Mouse (Mus musculus) ES-E14 (cell line): ENCODE data around the gene Hspa2. TPM values are rescaled to one million over a fixed set of nuclear protein-coding genes. Genes with fewer than 3 reads are reported as not detected.
"Not testable (repeated sequence)": the region's sequence is repeated elsewhere in the genome, so short reads cannot be mapped to it uniquely, and the experiment has no call there.

Experiments
- DNase-seq: peaks from one replicate; pipeline ENCODE4 v3.0.0-alpha.2; 2013; ENCODE audit warnings: low read depth, low spot score
- H3K27ac ChIP-seq: 2 replicates; pipeline ENCODE4 v1.5.1; 2012; ENCODE audit warnings: low read depth, mild to moderate bottlenecking, low read length, moderate library complexity, mixed read lengths; ENCODE audit not compliant: poor library complexity, insufficient read depth, severe bottlenecking
- H3K36me3 ChIP-seq: 2 replicates; pipeline ENCODE4 v1.6.1; 2012; ENCODE audit warnings: mild to moderate bottlenecking, low read length, moderate library complexity, mixed read lengths; ENCODE audit not compliant: control insufficient read depth, poor library complexity, insufficient read depth, severe bottlenecking
- H3K4me1 ChIP-seq, 2 experiments: fragments of 150-350 bp in 1 of 2; sonication (generic) in 1 of 2; 2 replicates each; pipeline ENCODE4 v1.6.1; 2012; ENCODE audit warnings: low read length in 2 of 2, mild to moderate bottlenecking in 1 of 2, mixed read lengths in 1 of 2; ENCODE audit not compliant: control insufficient read depth in 2 of 2, insufficient read depth in 2 of 2, poor library complexity in 1 of 2
- H3K4me3 ChIP-seq, 2 experiments: fragments of 150-350 bp in 1 of 2; sonication (generic) in 1 of 2; 2 replicates each; pipeline ENCODE4 v1.5.1; 2012; ENCODE audit warnings: low read length in 2 of 2, low read depth in 1 of 2, mild to moderate bottlenecking in 1 of 2, mixed read lengths in 1 of 2; ENCODE audit not compliant: insufficient read depth in 1 of 2, poor library complexity in 1 of 2, severe bottlenecking in 1 of 2
- H3K9ac ChIP-seq: 2 replicates; pipeline ENCODE4 v1.6.1; 2012; ENCODE audit warnings: low read depth, mild to moderate bottlenecking, low read length, mixed read lengths; ENCODE audit not compliant: poor library complexity, insufficient read depth, severe bottlenecking
- H3K9me3 ChIP-seq: fragments of 150-350 bp; sonication (generic); 2 replicates; pipeline ENCODE4 v1.6.1; 2012; ENCODE audit warnings: low read depth, mild to moderate bottlenecking, low read length; ENCODE audit not compliant: control insufficient read depth, insufficient read depth
- CHD2 ChIP-seq: IDR thresholded peaks from 2 replicates; pipeline ENCODE4 v1.6.1; 2014; ENCODE audit warnings: mild to moderate bottlenecking, low read depth, low read length, inconsistent platforms
- HCFC1 ChIP-seq: IDR thresholded peaks from 2 replicates; pipeline ENCODE4 v1.6.1; 2012; ENCODE audit warnings: low read length, inconsistent platforms, borderline replicate concordance; ENCODE audit not compliant: insufficient read depth
- MAFK ChIP-seq: IDR thresholded peaks from 2 replicates; pipeline ENCODE4 v1.6.1; 2014; ENCODE audit warnings: mild to moderate bottlenecking, low read depth, low read length, inconsistent platforms; ENCODE audit not compliant: insufficient read depth
- ZC3H11A ChIP-seq: IDR thresholded peaks from 2 replicates; pipeline ENCODE4 v1.6.1; 2012; ENCODE audit warnings: low read depth, mild to moderate bottlenecking, inconsistent platforms, low read length, borderline replicate concordance
- ZNF384 ChIP-seq: IDR thresholded peaks from 2 replicates; pipeline ENCODE4 v1.6.1; 2012; ENCODE audit warnings: low read depth, low read length, inconsistent platforms
- in situ Hi-C, 2 experiments: fragments of 600-800 bp; cut with MboI; formaldehyde crosslinking; loops; one replicate each; pipeline ENCODE4 v1.15.1; 2025; ENCODE audit warnings: low sequenced_read_pairs in 2 of 2, inconsistent platforms in 1 of 2; ENCODE audit not compliant: unreplicated experiment in 2 of 2
- total RNA-seq: library from RNA; depleted of rRNA; stranded (reverse); fragments of 300-350 nt; gene quantifications from 2 replicates; pipeline ENCODE4 v1.2.3, GENCODE M21; 2012

The Hspa2 gene
- total RNA-seq, 1 experiment, result 9.2 TPM

DNA sequence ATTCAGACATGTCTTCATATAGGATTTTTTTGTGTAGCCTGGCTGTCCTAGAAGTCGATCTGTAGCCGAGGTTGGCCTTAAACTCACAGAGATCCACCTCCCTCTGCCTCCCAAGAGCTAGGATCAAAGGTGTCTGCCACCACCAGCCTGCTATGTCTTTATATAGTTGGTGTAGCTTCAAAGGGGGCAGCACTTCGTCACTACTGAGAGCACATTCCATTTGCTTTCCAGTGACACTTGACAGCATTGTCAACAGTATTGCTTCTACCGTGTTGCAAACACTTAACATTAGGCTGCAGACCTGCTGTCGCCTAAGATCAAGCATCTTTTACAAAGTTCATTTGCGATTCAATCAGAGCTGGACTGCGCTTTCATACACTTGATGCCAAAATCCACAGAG, 30.1 kb downstream of the Hspa2 start:
- no peak for DNase-seq
- Histone ChIP-seq H3K4me1 (peaks cover 0 to 10% of the 10 kb centered on the region in 2 experiments; a peak in 1 of 4 replicates), H3K36me3 (no peaks in the 10 kb centered on the region), H3K9ac (no peak overlapping the region), H3K9me3 (no peaks in the 10 kb centered on the region), H3K27ac (no peak overlapping the region), H3K4me3 (no peak overlapping the region)
- TF ChIP-seq CHD2 (no peak), HCFC1 (no peak), ZC3H11A (no peak), ZNF384 (no peak), MAFK (no peak)
- in situ Hi-C loops, result no loop called here

DNA sequence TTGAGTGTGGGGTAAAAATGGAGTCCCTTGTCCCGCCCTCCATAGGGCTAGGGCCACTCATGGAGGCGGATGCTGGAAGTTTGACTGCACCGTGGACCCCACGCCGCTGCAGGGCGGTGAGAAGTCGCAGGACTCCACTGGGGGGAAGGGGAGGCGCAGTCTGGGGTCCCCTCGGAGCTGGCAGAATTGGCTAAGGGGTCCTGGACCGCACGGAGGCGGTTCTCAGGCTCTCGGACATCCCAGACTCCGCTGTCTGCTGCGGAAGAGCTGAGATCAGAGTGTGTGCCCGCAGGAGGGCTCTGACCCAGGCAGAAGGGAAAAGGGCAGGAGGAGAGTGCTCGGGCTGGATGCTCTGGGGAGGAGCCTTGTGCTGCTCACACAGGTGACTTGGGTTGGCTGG, 31.1 kb downstream of the Hspa2 start:
- TF ChIP-seq MAFK (no peak), HCFC1 (no peak), CHD2 (no peak), ZNF384 (no peak)
- no peak for DNase-seq
- Histone ChIP-seq H3K36me3 (no peaks in the 10 kb centered on the region), H3K9me3 (no peaks in the 10 kb centered on the region), H3K4me3 (peak overlapping the region; percentile 49 to 70), H3K4me1 (peaks cover 0 to 10% of the 10 kb centered on the region in 2 experiments; a peak in 1 of 4 replicates), H3K9ac (peak overlapping the region; percentile 24; the same call in 1 of the 2 replicates), H3K27ac (no peak overlapping the region)
- in situ Hi-C loops, result no loop called here

DNA sequence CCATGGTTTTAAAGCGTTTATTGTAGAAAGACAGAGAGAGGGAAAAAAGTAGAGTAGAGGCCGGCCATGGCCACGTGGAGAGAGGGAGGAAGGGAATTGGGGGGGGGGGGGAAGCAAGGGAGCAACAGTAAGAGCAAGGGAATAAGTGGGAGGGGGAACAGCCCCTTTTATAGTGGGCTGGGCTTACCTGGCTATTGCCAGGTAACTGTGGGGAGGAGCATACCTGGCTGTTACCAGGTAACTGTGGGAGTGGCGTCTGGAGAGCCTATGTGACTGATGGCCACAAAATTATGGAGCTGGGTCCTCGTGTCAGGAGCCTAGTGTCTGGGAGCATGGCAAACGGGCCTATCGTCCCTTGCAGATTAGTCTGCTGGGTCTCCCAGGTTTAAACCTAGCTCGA, 31.6 kb downstream of the Hspa2 start:
- peak overlapping the region; percentile 49 to 70; a peak in 3 of 4 replicates for H3K4me3 ChIP-seq
- H3K36me3 ChIP-seq, result no peaks in the 10 kb centered on the region
- no peak for TF ChIP-seq ZNF384
- TF ChIP-seq MAFK, result no peak
- TF ChIP-seq ZC3H11A, result no peak
- TF ChIP-seq HCFC1, result no peak
- TF ChIP-seq CHD2, result no peak
- no peak overlapping the region for H3K27ac ChIP-seq
- peaks cover 0 to 10% of the 10 kb centered on the region in 2 experiments; a peak in 1 of 4 replicates for H3K4me1 ChIP-seq
- no peak overlapping the region for H3K9ac ChIP-seq
- in situ Hi-C loops, result no loop called here
- no peak for DNase-seq
- no peaks in the 10 kb centered on the region for H3K9me3 ChIP-seq

DNA sequence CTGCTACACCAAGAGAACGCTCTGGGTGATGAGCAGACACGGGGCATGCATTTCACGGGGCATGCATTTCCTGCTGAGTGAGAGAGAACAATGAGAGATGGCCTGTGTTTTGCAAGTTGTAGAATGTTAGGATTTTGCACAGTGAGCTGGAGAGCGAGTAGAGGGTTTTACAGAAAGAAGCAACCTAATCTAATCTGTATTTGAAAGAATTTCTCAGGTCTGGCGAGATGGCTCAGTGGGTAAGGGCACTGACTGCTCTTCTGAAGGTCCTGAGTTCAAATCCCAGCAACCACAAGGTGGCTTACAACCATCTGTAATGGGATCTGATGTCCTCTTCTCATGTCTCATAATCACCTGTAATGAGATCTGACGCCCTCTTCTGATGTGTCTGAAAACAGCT, 39.5 kb downstream of the Hspa2 start:
- H3K36me3 ChIP-seq, H3K9ac ChIP-seq, H3K4me3 ChIP-seq, H3K9me3 ChIP-seq, DNase-seq, H3K4me1 ChIP-seq, in situ Hi-C loops, H3K27ac ChIP-seq: not testable (repeated sequence)

DNA sequence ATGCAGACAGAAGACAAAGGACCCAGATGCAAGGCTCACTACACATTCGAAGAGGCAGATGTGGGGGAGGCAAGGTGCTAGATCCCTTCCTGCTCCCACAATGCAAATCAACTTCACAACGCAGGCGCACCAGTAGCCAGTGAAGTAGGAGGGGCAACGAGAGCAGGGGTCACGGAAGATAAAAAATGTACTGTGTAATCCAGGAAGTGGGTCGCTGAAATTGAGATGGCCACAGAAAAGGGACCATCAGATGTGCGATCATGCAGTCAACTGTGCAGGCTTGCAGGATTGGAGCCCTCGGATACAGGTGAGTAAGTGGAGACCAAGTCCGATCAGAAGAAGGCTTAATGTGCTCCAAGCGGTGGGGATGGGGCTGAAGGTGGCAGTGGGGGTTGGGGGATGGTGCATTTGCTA, 40.4 kb downstream of the Hspa2 start:
- peaks cover 10% of the 10 kb centered on the region for H3K36me3 ChIP-seq
- peak overlapping the region; percentile 70 to 80 for H3K4me3 ChIP-seq
- H3K9me3 ChIP-seq, result no peaks in the 10 kb centered on the region
- peak; percentile 60 for DNase-seq
- TF ChIP-seq HCFC1, result no peak
- no peak for TF ChIP-seq CHD2
- TF ChIP-seq MAFK, result no peak
- no peak for TF ChIP-seq ZC3H11A
- no peak for TF ChIP-seq ZNF384
- in situ Hi-C loops, result no loop called here
- H3K4me1 ChIP-seq, result peaks cover 0 to 4% of the 10 kb centered on the region in 2 experiments; a peak in 1 of 4 replicates
- peak overlapping the region; percentile 71 for H3K9ac ChIP-seq
- peak overlapping the region; percentile 42 for H3K27ac ChIP-seq
